Mouse (Mus musculus) fibroblast of lung, adult 2 months (primary cell): Measurements from ENCODE around the gene Trpv2.
"Not testable (repeated sequence)": the region's sequence is repeated elsewhere in the genome, so short reads cannot be mapped to it uniquely, and the experiment has no call there.

Experiments used
- DNase-seq: peaks from one replicate; pipeline ENCODE4 v3.0.0-alpha.2; 2011; ENCODE audit warnings: low read depth

Trpv2 gene

DNA sequence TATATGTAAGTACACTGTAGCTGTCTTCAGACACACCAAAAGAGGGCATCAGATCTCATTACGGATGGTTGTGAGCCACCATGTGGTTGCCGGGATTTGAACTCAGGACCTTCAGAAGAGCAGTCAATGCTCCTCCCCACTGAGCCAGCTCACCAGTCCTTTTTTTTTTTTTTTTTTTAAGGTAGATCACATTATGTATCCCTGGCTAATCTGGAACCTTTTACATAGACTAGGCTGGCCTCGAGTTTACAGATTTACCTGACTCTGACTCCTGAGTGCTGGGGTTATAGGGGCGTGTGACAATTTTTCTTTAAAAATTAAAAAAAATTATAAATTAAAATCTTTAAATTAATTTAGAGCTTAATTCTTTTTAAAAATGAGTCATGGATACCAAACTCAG is 75.5 kb downstream of the Trpv2 start:
- DNase-seq: not testable (repeated sequence)
